Mouse (Mus musculus) heart, adult 8-10 months (tissue): ENCODE results near the gene Cyp2c66. TPM values are rescaled to one million over a fixed set of nuclear protein-coding genes. Genes with fewer than 3 reads are reported as not detected.
"Not testable (repeated sequence)": the region's sequence is repeated elsewhere in the genome, so short reads cannot be mapped to it uniquely, and the experiment has no call there.

Source experiments
- DNase-seq: peaks from one replicate; pipeline ENCODE4 v3.0.0; 2022; ENCODE audit warnings: low spot score
- total RNA-seq, 4 experiments: library from RNA; stranded (reverse); gene quantifications; 2 replicates each; pipeline ENCODE4 v1.2.4; 2022

Cyp2c66 gene
- total RNA-seq = not detected

- no peak for DNase-seq
Observed at GRCm38 (mm10) chr19:39113644-39114043, at the start of gene Cyp2c66. Gene Cyp2c66 (plus strand): TSS chr19:39113898.

- DNase-seq = not testable (repeated sequence)
Observed at GRCm38 (mm10) chr19:39098779-39099178, 14.9 kb upstream of the Cyp2c66 start.

GRCm38 (mm10) chr19:39156836-39157235, 43.1 kb downstream of the Cyp2c66 start:
- DNase-seq = not testable (repeated sequence)

Other genes with a start within 250 kb of the Cyp2c66 start
- under 1 TPM; 0.37 to 0.92 (median 0.75) TPM for gene Hells, start 183.0 kb upstream of the Cyp2c66 start, total RNA-seq
- not detected for gene Cyp2c55, start 106.9 kb upstream of the Cyp2c66 start, total RNA-seq
- gene Cyp2c65, start 52.9 kb upstream of the Cyp2c66 start, total RNA-seq = not detected
- not detected for gene Cyp2c29, start 155.5 kb downstream of the Cyp2c66 start, total RNA-seq